Mouse (Mus musculus): ENCODE measurements around the gene Gm5134. TPM values are rescaled to one million over a fixed set of nuclear protein-coding genes. Genes with fewer than 3 reads are reported as not detected.

The Gm5134 gene
- total and polyA plus RNA-seq, 3 experiments = 0.40 to 1.6 (median 1.0) TPM

- TF ChIP-seq E2F4 (IDR thresholded peaks at IDR 0.05; ENCODE audit: insufficient replicate concordance, low read depth, low read length) (no peak), USF2 (conservative IDR thresholded peaks at IDR 0.05; ENCODE audit: low read depth, low read length) (no peak), UBTF (IDR thresholded peaks at IDR 0.05; ENCODE audit: low read depth, low read length) (no peak), NELFE (IDR thresholded peaks at IDR 0.05; ENCODE audit: low read depth, low read length) (no peak), RAD21 (IDR thresholded peaks at IDR 0.05; ENCODE audit: low read depth, low read length) (no peak), BHLHE40 (IDR thresholded peaks at IDR 0.05; ENCODE audit: low read depth, low read length) (no peak), ZNF384 (IDR thresholded peaks at IDR 0.05; ENCODE audit: low read depth, low read length) (no peak), MEF2A (IDR thresholded peaks at IDR 0.05; ENCODE audit: borderline replicate concordance, low read depth, low read length) (no peak), GABPA (IDR thresholded peaks at IDR 0.05; ENCODE audit: insufficient replicate concordance, low read depth, low read length) (no peak), TBP (conservative IDR thresholded peaks at IDR 0.05; ENCODE audit: low read depth, low read length) (no peak), TCF12 (IDR thresholded peaks at IDR 0.05; ENCODE audit: low read depth, low read length) (no peak), IRF4 (IDR thresholded peaks at IDR 0.05; ENCODE audit: low read depth, low read length) (no peak)
- H3K4me3 ChIP-seq (replicated peaks in 1 of 3; ENCODE audit: low read depth in 2 of 3, low read length in 2 of 3, poor library complexity in 1 of 3) = no peak overlapping the region
- H3K27me3 ChIP-seq (replicated peaks) = no peaks in the 10 kb centered on the region
- H3K4me1 ChIP-seq (ENCODE audit: control insufficient read depth in 1 of 2, insufficient read depth in 2 of 2) = no peaks in the 10 kb centered on the region
- H3K9ac ChIP-seq (ENCODE audit: insufficient read depth, low read depth) = no peak overlapping the region
- in situ Hi-C loops (cut with MboI; ENCODE audit: low pct_ligation_motif_present, low pct_unique_long_range_greater_than_20kb, low sequenced_read_pairs) = no loop called here
- no peak overlapping the region for H3K27ac ChIP-seq (ENCODE audit: insufficient read depth, low read depth)
- no peak for DNase-seq (ENCODE audit: extremely low read depth)
- dilution Hi-C loops (cut with MboI; ENCODE audit: extremely low pct_ligation_motif_present, extremely low pct_unique_long_range_greater_than_20kb, low sequenced_read_pairs) = no loop called here
- H3K9me3 ChIP-seq (replicated peaks; ENCODE audit: low read length) = peaks cover 17% of the 10 kb centered on the region
- no peaks in the 10 kb centered on the region for H3K36me3 ChIP-seq (replicated peaks in 1 of 2; ENCODE audit: control insufficient read depth in 1 of 2, insufficient read depth in 1 of 2, low read length in 1 of 2)
- H3K4me2 ChIP-seq (ENCODE audit: insufficient read depth, low read depth, poor library complexity, severe bottlenecking) = no peak overlapping the region
- H3K79me2 ChIP-seq (replicated peaks; ENCODE audit: control insufficient read depth, extremely low read depth, insufficient read depth, poor library complexity, severe bottlenecking) = no peaks in the 10 kb centered on the region
Measured at GRCm38 (mm10) chr10:76021728-76022127, 67.4 kb downstream of the Gm5134 start.

GRCm38 (mm10) chr10:76023921-76024320 is 69.6 kb downstream of the Gm5134 start:
- H3K4me1 ChIP-seq (ENCODE audit: control insufficient read depth in 1 of 2, insufficient read depth in 2 of 2) = peaks cover 6 to 17% of the 10 kb centered on the region in 2 experiments; a peak in 3 of 4 replicates
- H3K27me3 ChIP-seq (replicated peaks) = no peaks in the 10 kb centered on the region
- peaks cover 17% of the 10 kb centered on the region for H3K9me3 ChIP-seq (replicated peaks; ENCODE audit: low read length)
- H3K79me2 ChIP-seq (replicated peaks; ENCODE audit: control insufficient read depth, extremely low read depth, insufficient read depth, poor library complexity, severe bottlenecking) = no peaks in the 10 kb centered on the region
- H3K4me3 ChIP-seq (replicated peaks in 1 of 3; ENCODE audit: low read depth in 2 of 3, low read length in 2 of 3, poor library complexity in 1 of 3) = no peak overlapping the region
- in situ Hi-C loops (cut with MboI; ENCODE audit: low pct_ligation_motif_present, low pct_unique_long_range_greater_than_20kb, low sequenced_read_pairs) (no loop called here), dilution Hi-C loops (cut with MboI; ENCODE audit: extremely low pct_ligation_motif_present, extremely low pct_unique_long_range_greater_than_20kb, low sequenced_read_pairs) (no loop called here)
- H3K27ac ChIP-seq (ENCODE audit: insufficient read depth, low read depth) = no peak overlapping the region
- H3K36me3 ChIP-seq (replicated peaks in 1 of 2; ENCODE audit: control insufficient read depth in 1 of 2, insufficient read depth in 1 of 2, low read length in 1 of 2) = no peaks in the 10 kb centered on the region
- DNase-seq (ENCODE audit: extremely low read depth) = no peak
- H3K9ac ChIP-seq (ENCODE audit: insufficient read depth, low read depth) = no peak overlapping the region
- H3K4me2 ChIP-seq (ENCODE audit: insufficient read depth, low read depth, poor library complexity, severe bottlenecking) = no peak overlapping the region
- TF ChIP-seq NRF1 (IDR thresholded peaks at IDR 0.05; ENCODE audit: low read depth, low read length) (no peak), JUND (conservative IDR thresholded peaks at IDR 0.05; ENCODE audit: low read depth, low read length) (no peak), SIN3A (IDR thresholded peaks at IDR 0.05; ENCODE audit: low read length) (no peak), POLR2A (IDR thresholded peaks at IDR 0.05; ENCODE audit: low read depth, low read length) (no peak), USF2 (conservative IDR thresholded peaks at IDR 0.05; ENCODE audit: low read depth, low read length) (no peak), KAT2A (IDR thresholded peaks at IDR 0.05; ENCODE audit: insufficient replicate concordance, low read length) (no peak), MEF2A (IDR thresholded peaks at IDR 0.05; ENCODE audit: borderline replicate concordance, low read depth, low read length) (no peak), ELF1 (IDR thresholded peaks at IDR 0.05; ENCODE audit: low read depth, low read length) (no peak), POLR2AphosphoS2 (IDR thresholded peaks at IDR 0.05; ENCODE audit: low read depth, low read length) (no peak)

All from CH12.LX (cell line).